Mouse (Mus musculus): ENCODE data around the gene Nodal.

DNA sequence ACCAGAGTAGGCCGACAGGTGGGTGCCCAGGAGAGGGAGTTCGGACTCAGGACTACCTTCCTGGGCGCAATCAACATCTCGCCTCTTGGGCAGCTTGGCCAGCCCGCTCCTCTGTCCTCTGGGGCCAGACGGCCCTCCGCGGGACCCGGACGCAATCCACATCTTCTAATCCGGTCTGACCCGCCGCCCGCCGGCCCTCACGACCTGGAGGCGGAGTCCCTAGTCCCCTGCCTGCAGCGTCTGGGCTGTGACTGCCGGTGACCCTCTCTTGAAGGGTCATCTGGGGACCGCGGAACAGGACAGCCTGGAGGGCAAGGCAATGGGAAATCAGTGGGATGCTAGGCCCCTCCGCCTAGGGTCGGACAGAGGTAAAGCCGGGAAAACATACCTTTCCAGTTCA, 1.4 kb downstream of the Nodal start:
- TF ChIP-seq CTCF (IDR thresholded peaks at IDR 0.05) (no peak), EP300 (IDR thresholded peaks at IDR 0.05; ENCODE audit: insufficient read depth, low read depth, low read length) (no peak)
